Mouse (Mus musculus) MEL (cell line): ENCODE data around the gene Klc1. TPM values are rescaled to one million over a fixed set of nuclear protein-coding genes. Genes with fewer than 3 reads are reported as not detected.

Experiments
- DNase-seq: peaks from one replicate; pipeline ENCODE4 v3.0.0; 2011; ENCODE audit warnings: low read depth, low spot score
- H3K27ac ChIP-seq: 2 replicates; pipeline ENCODE4 v1.5.1; 2012; ENCODE audit warnings: low read depth, mild to moderate bottlenecking, control low read depth, low read length, moderate library complexity; ENCODE audit not compliant: control insufficient read depth
- H3K27me3 ChIP-seq, 2 experiments: fragments of 150-350 bp in 1 of 2; sonication (generic) in 1 of 2; 2 replicates each; pipeline ENCODE4 v1.6.1; 2012; ENCODE audit warnings: low read length in 2 of 2, mild to moderate bottlenecking in 2 of 2, improper control_type of control experiment in 1 of 2, moderate library complexity in 1 of 2; ENCODE audit not compliant: insufficient read depth in 2 of 2, control insufficient read depth in 1 of 2
- H3K36me3 ChIP-seq, 2 experiments: 2 replicates each; pipeline ENCODE4 v1.6.1; 2012 to 2014; ENCODE audit warnings: low read length in 2 of 2, improper control_type of control experiment in 1 of 2, inconsistent platforms in 1 of 2, mild to moderate bottlenecking in 1 of 2; ENCODE audit not compliant: insufficient read depth in 2 of 2, control insufficient read depth in 1 of 2
- H3K4me1 ChIP-seq, 2 experiments: fragments of 150-350 bp in 1 of 2; sonication (generic) in 1 of 2; 2 replicates each; pipeline ENCODE4 v1.6.1; 2012; ENCODE audit warnings: low read length in 2 of 2, improper control_type of control experiment in 1 of 2, mild to moderate bottlenecking in 1 of 2; ENCODE audit not compliant: insufficient read depth in 2 of 2, control insufficient read depth in 1 of 2
- H3K4me3 ChIP-seq, 2 experiments: fragments of 150-350 bp in 1 of 2; sonication (generic) in 1 of 2; 2 replicates each; pipeline ENCODE4 v1.5.1; 2012; ENCODE audit warnings: low read depth in 2 of 2, low read length in 2 of 2, mild to moderate bottlenecking in 2 of 2, moderate library complexity in 2 of 2, control low read depth in 1 of 2, improper control_type of control experiment in 1 of 2; ENCODE audit not compliant: control insufficient read depth in 1 of 2, insufficient read depth in 1 of 2
- H3K79me2 ChIP-seq: 2 replicates; pipeline ENCODE4 v1.6.1; 2012; ENCODE audit warnings: mild to moderate bottlenecking, low read length, moderate library complexity; ENCODE audit not compliant: control insufficient read depth, poor library complexity, insufficient read depth
- H3K9ac ChIP-seq: 2 replicates; pipeline ENCODE4 v1.6.1; 2012; ENCODE audit warnings: low read depth, mild to moderate bottlenecking, control low read depth, low read length, moderate library complexity; ENCODE audit not compliant: control insufficient read depth, poor library complexity, severe bottlenecking
- H3K9me3 ChIP-seq: fragments of 150-350 bp; sonication (generic); replicated peaks from 2 replicates; pipeline ENCODE4 v1.6.1; 2012; ENCODE audit warnings: mild to moderate bottlenecking, low read length, improper control_type of control experiment, moderate library complexity; ENCODE audit not compliant: insufficient read depth
- CHD1 ChIP-seq: IDR thresholded peaks from 2 replicates; pipeline ENCODE4 v1.6.1; 2012; ENCODE audit warnings: low read depth, mild to moderate bottlenecking, inconsistent platforms, low read length, improper control_type of control experiment
- E2F4 ChIP-seq: IDR thresholded peaks from 2 replicates; pipeline ENCODE4 v1.6.1; 2011; ENCODE audit warnings: low read depth, low read length, improper control_type of control experiment, borderline replicate concordance
- EP300 ChIP-seq, 2 experiments: IDR thresholded peaks; 2 replicates each; pipeline ENCODE4 v1.6.1; 2011; ENCODE audit warnings: improper control_type of control experiment in 2 of 2, low read length in 2 of 2, low read depth in 1 of 2, mild to moderate bottlenecking in 1 of 2
- KAT2A ChIP-seq: conservative IDR thresholded peaks from 2 replicates; pipeline ENCODE4 v1.6.1; 2012; ENCODE audit warnings: low read depth, low read length, improper control_type of control experiment, inconsistent platforms
- MAFK ChIP-seq: IDR thresholded peaks from 2 replicates; pipeline ENCODE4 v1.6.1; 2011; ENCODE audit warnings: low read depth, mild to moderate bottlenecking, low read length, improper control_type of control experiment, borderline replicate concordance
- MAX ChIP-seq: IDR thresholded peaks from 2 replicates; pipeline ENCODE4 v1.6.1; 2011; ENCODE audit warnings: low read length, improper control_type of control experiment
- MEF2A ChIP-seq: IDR thresholded peaks from 2 replicates; pipeline ENCODE4 v1.6.1; 2014; ENCODE audit warnings: low read depth, mild to moderate bottlenecking, inconsistent platforms, low read length, improper control_type of control experiment; ENCODE audit not compliant: poor library complexity, insufficient replicate concordance, severe bottlenecking; ENCODE audit errors: extremely low read depth
- MYC ChIP-seq: IDR thresholded peaks from 2 replicates; pipeline ENCODE4 v1.6.1; 2011; ENCODE audit warnings: low read depth, mild to moderate bottlenecking, low read length, improper control_type of control experiment, moderate library complexity
- NELFE ChIP-seq: IDR thresholded peaks from 2 replicates; pipeline ENCODE4 v1.6.1; 2011; ENCODE audit warnings: low read depth, low read length, improper control_type of control experiment
- POLR2AphosphoS2 ChIP-seq: IDR thresholded peaks from 2 replicates; pipeline ENCODE4 v1.6.1; 2011; ENCODE audit warnings: low read length, improper control_type of control experiment
- SMC3 ChIP-seq: IDR thresholded peaks from 2 replicates; pipeline ENCODE4 v1.6.1; 2011; ENCODE audit warnings: low read depth, low read length, improper control_type of control experiment
- TCF12 ChIP-seq: IDR thresholded peaks from 2 replicates; pipeline ENCODE4 v1.6.1; 2014; ENCODE audit warnings: low read depth, mild to moderate bottlenecking, inconsistent platforms, low read length, improper control_type of control experiment, moderate library complexity
- UBTF ChIP-seq: IDR thresholded peaks from 2 replicates; pipeline ENCODE4 v1.6.1; 2012; ENCODE audit warnings: low read depth, mild to moderate bottlenecking, inconsistent platforms, low read length, improper control_type of control experiment, moderate library complexity, borderline replicate concordance; ENCODE audit not compliant: insufficient read depth
- ZC3H11A ChIP-seq: IDR thresholded peaks from 2 replicates; pipeline ENCODE4 v1.6.1; 2012; ENCODE audit warnings: low read depth, mild to moderate bottlenecking, inconsistent platforms, low read length, improper control_type of control experiment
- ZKSCAN1 ChIP-seq: IDR thresholded peaks from 2 replicates; pipeline ENCODE4 v1.6.1; 2012; ENCODE audit warnings: low read depth, mild to moderate bottlenecking, inconsistent platforms, low read length, improper control_type of control experiment, moderate library complexity
- ZMIZ1 ChIP-seq: IDR thresholded peaks from 2 replicates; pipeline ENCODE4 v1.6.1; 2012; ENCODE audit warnings: low read depth, mild to moderate bottlenecking, inconsistent platforms, low read length, improper control_type of control experiment, moderate library complexity
- polyA plus RNA-seq, 2 experiments: library from polyadenylated mRNA; stranded (reverse) in 1 of 2; unstranded in 1 of 2; fragments of >175 nt in 1 of 2; fragments of >200 nt in 1 of 2; gene quantifications; 2 replicates each; pipeline versions ENCODE4 v1.2.1 to v1.2.4; 2012; ENCODE audit warnings: low replicate concordance in 2 of 2, low read depth in 1 of 2; ENCODE audit not compliant: insufficient read length in 2 of 2, insufficient read depth in 1 of 2, missing spikeins in 1 of 2
- total RNA-seq: library from RNA; depleted of rRNA; stranded (reverse); fragments of 300-350 nt; gene quantifications from 2 replicates; pipeline ENCODE4 v1.2.3, GENCODE M21; 2012

The Klc1 gene
- total and polyA plus RNA-seq, 3 experiments = 30.7 to 60.4 TPM; not detected in 1

DNA sequence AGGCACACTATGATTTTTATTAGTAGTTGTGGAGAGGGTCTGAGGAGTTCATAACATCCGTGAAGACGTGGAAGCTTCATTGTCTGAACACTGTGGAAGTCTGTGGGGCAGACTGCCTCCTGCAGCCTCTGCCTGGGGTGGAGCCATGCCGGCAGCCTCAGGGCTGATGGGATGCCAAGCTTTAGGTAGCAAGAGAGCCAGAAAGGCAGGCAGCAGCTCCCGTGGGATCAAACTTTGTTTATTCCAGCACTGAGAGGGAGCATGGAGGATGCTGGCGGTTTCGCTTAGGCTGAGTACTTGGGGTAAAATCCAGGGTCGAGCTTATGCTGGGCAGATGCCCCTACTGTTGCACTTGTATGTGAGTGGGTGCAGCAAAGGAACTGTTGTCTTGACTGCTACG is 38.6 kb downstream of the Klc1 start:
- Histone ChIP-seq H3K4me1 (0 out of 4 replicates have a peak, but pooled peaks cover 0 to 2% of the 10 kb centered on the region in 2 experiments), H3K9me3 (no peaks in the 10 kb centered on the region), H3K27me3 (no peaks in the 10 kb centered on the region), H3K79me2 (no peaks in the 10 kb centered on the region), H3K36me3 (no peaks in the 10 kb centered on the region; a peak in 1 of 4 replicates), H3K9ac (no peak overlapping the region), H3K27ac (no peak overlapping the region), H3K4me3 (no peak overlapping the region)
- no peak for TF ChIP-seq CHD1
- TF ChIP-seq MYC = no peak
- no peak for TF ChIP-seq KAT2A
- TF ChIP-seq E2F4 = no peak
- TF ChIP-seq TCF12 = no peak
- no peak for TF ChIP-seq POLR2AphosphoS2
- no peak for TF ChIP-seq UBTF
- no peak for TF ChIP-seq MAX
- no peak for TF ChIP-seq MEF2A
- no peak for TF ChIP-seq ZC3H11A
- no peak for TF ChIP-seq SMC3
- no peak for TF ChIP-seq MAFK
- no peak for TF ChIP-seq NELFE
- no peak for TF ChIP-seq ZKSCAN1
- no peak for TF ChIP-seq EP300 (IDR thresholded peaks at IDR 0.05; ENCODE audit: low read depth in 1 of 2, low read length in 2 of 2)
- no peak for DNase-seq

DNA sequence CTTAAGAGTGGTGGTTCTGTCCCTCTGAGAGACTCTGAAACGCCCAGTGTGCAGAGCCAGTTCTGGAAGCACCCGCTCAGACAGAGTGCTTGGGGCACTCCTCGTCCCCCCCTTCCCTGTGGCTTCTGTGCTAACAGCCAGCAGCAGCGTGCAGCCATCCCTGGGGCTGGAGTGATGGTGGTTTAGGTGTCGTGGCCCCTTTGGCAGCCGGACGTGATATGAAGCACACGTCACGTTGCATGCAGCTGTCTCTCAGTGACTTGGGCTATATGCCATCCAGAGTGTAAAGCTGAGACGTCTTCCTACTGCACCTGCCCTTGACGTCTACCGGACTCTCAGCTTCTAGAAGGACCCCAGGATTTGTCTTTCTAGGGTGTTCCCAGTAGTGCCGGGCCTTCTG is 39.8 kb downstream of the Klc1 start:
- TF ChIP-seq ZMIZ1 = no peak
- Histone ChIP-seq H3K79me2 (no peaks in the 10 kb centered on the region), H3K36me3 (no peaks in the 10 kb centered on the region; a peak in 1 of 4 replicates), H3K4me1 (0 out of 4 replicates have a peak, but pooled peaks cover 0 to 2% of the 10 kb centered on the region in 2 experiments), H3K27ac (no peak overlapping the region), H3K9me3 (no peaks in the 10 kb centered on the region), H3K27me3 (no peaks in the 10 kb centered on the region), H3K4me3 (no peak overlapping the region), H3K9ac (no peak overlapping the region)
- DNase-seq = no peak
